Mouse (Mus musculus): ENCODE data around the gene Spg7. TPM values are rescaled to one million over a fixed set of nuclear protein-coding genes. Genes with fewer than 3 reads are reported as not detected.

Spg7 gene
- polyA plus RNA-seq, 1 experiment from 2014 or later, result 51.8 TPM

Small RNAs within 50 kb of the gene (microRNA-seq; reads per million reads assigned to microRNA genes)
- gene Mir7079 (not detected), gene Mir7080 (2.1 reads per million, percentile 3 among the genes with 10 or more reads in this experiment)

Other genes with a start within 250 kb of the Spg7 start
- 1.2 and 1.6 TPM in 2 replicates for gene Cdh15, start 215.0 kb upstream of the Spg7 start, polyA plus RNA-seq (2015; fragmentation: Nextera tagmentation; extraction: Ambion mirVana)
- gene Ankrd11, start 20.7 kb upstream of the Spg7 start, polyA plus RNA-seq (2015; fragmentation: Nextera tagmentation; extraction: Ambion mirVana), result 30.3 and 33.6 TPM in 2 replicates
- gene Rpl13, start 39.4 kb downstream of the Spg7 start, polyA plus RNA-seq (2015; fragmentation: Nextera tagmentation; extraction: Ambion mirVana), result 777 and 810 TPM in 2 replicates
- 2.8 and 7.3 TPM in 2 replicates for gene Cpne7, start 54.4 kb downstream of the Spg7 start, polyA plus RNA-seq (2015; fragmentation: Nextera tagmentation; extraction: Ambion mirVana)
- gene Sult5a1, start 95.4 kb downstream of the Spg7 start, polyA plus RNA-seq (2015; fragmentation: Nextera tagmentation; extraction: Ambion mirVana), result 0.33 and 0.82 TPM in 2 replicates
- gene Dpep1, start 123.3 kb downstream of the Spg7 start, polyA plus RNA-seq (2015; fragmentation: Nextera tagmentation; extraction: Ambion mirVana), result 0.14 and 0.18 TPM in 2 replicates
- 238 and 248 TPM in 2 replicates for gene Chmp1a, start 149.8 kb downstream of the Spg7 start, polyA plus RNA-seq (2015; fragmentation: Nextera tagmentation; extraction: Ambion mirVana)
- gene Spata33, start 149.9 kb downstream of the Spg7 start, polyA plus RNA-seq (2015; fragmentation: Nextera tagmentation; extraction: Ambion mirVana), result 5.9 and 6.3 TPM in 2 replicates
- 42.9 and 54.1 TPM in 2 replicates for gene Cdk10, start 161.9 kb downstream of the Spg7 start, polyA plus RNA-seq (2015; fragmentation: Nextera tagmentation; extraction: Ambion mirVana)
- 5.8 and 7.8 TPM in 2 replicates for gene Spata2l, start 173.3 kb downstream of the Spg7 start, polyA plus RNA-seq (2015; fragmentation: Nextera tagmentation; extraction: Ambion mirVana)
- gene Zfp276, start 191.3 kb downstream of the Spg7 start, polyA plus RNA-seq (2015; fragmentation: Nextera tagmentation; extraction: Ambion mirVana), result 26.8 and 31.2 TPM in 2 replicates
- 44.9 and 60.5 TPM in 2 replicates for gene Vps9d1, start 191.4 kb downstream of the Spg7 start, polyA plus RNA-seq (2015; fragmentation: Nextera tagmentation; extraction: Ambion mirVana)

Data from forebrain, embryonic 16.5 days (tissue).